Comparison of ENCODE assay signal across 8 mouse cellular contexts in genomic region chr1:94469834-94470233, GRCm38 (mm10).
DNase-seq lines count a peak whose midpoint lies in the region; ATAC-seq and TF ChIP-seq lines count a peak whose summit lies in the region.
"Not testable (repeated sequence)": the region's sequence is repeated elsewhere in the genome, so short reads cannot be mapped to it uniquely, and the experiment has no call there.

No protein-coding gene starts in this region.

- not testable (repeated sequence) for H3K27me3 ChIP-seq in embryonic facial prominence, embryonic 12.5 days; hindbrain, embryonic 15.5 days; liver, embryonic 14.5 days (ENCODE audit: control insufficient read depth, insufficient read depth, low read length); midbrain, embryonic 15.5 days (replicated peaks); stomach, postnatal 0 days (ENCODE audit: control insufficient read depth, insufficient read depth, low read length)

- H3K4me1 ChIP-seq in embryonic facial prominence, embryonic 12.5 days; hindbrain, embryonic 15.5 days (replicated peaks); liver, embryonic 14.5 days (replicated peaks; ENCODE audit: control insufficient read depth in 2 of 2, insufficient read depth in 2 of 2, low read length in 1 of 2); midbrain, embryonic 15.5 days; stomach, postnatal 0 days (replicated peaks; ENCODE audit: control insufficient read depth, insufficient read depth): not testable (repeated sequence)

- not testable (repeated sequence) for TF ChIP-seq EP300 in liver, embryonic 14.5 days (IDR thresholded peaks at IDR 0.05; ENCODE audit: low read depth); stomach, postnatal 0 days (optimal IDR thresholded peaks at IDR 0.05)

- H3K4me2 ChIP-seq in embryonic facial prominence, embryonic 12.5 days (replicated peaks); hindbrain, embryonic 15.5 days; liver, embryonic 14.5 days (ENCODE audit: low read depth); midbrain, embryonic 15.5 days; stomach, postnatal 0 days (replicated peaks; ENCODE audit: low read depth): not testable (repeated sequence)

- TF ChIP-seq CTCF in liver, embryonic 14.5 days (IDR thresholded peaks at IDR 0.05; ENCODE audit: low read depth); stomach, postnatal 0 days (IDR thresholded peaks at IDR 0.05; ENCODE audit: low read depth): not testable (repeated sequence)

- peak; percentile 96 for DNase-seq in heart, adult 11 months
- DNase-seq in layer of hippocampus, adult 11-12 months (ENCODE audit: low spot score), result peak; percentile 15
- not testable (repeated sequence) for DNase-seq in liver, embryonic 14.5 days (ENCODE audit: low read depth in 3 of 3, low spot score in 3 of 3); stomach, postnatal 0 days (ENCODE audit: low spot score)

- peak; percentile 100 for ATAC-seq in activated CD4-positive, CD25-positive, alpha-beta regulatory T cell, adult 4 months
- ATAC-seq in embryonic facial prominence, embryonic 12.5 days (ENCODE audit: insufficient number of reproducible peaks, insufficient read depth, low FRiP score, low TSS enrichment), result peak; percentile 67; the same call in 1 of the 2 replicates
- peak; percentile 94 for ATAC-seq in hindbrain, embryonic 15.5 days (ENCODE audit: low FRiP score, low read depth)
- peak; percentile 100 for ATAC-seq in liver, embryonic 14.5 days (ENCODE audit: insufficient read depth)
- ATAC-seq in midbrain, embryonic 15.5 days (replicated peaks), result peak; percentile 97
- peak; percentile 97 for ATAC-seq in stomach, postnatal 0 days (ENCODE audit: low FRiP score, low TSS enrichment)

- whole genome bisulfite sequencing in embryonic facial prominence, embryonic 12.5 days, result 95% methylated on average over 18 of the region's 18 CpGs
- WGBS in hindbrain, embryonic 15.5 days, result 95% methylated on average over 18 of the region's 18 CpGs
- WGBS in liver, embryonic 14.5 days (ENCODE audit: insufficient replicate concordance), result 85% methylated on average over 18 of the region's 18 CpGs
- WGBS in midbrain, embryonic 15.5 days, result 96% methylated on average over 18 of the region's 18 CpGs
- 97% methylated on average over 18 of the region's 18 CpGs for WGBS in stomach, postnatal 0 days

- H3K9ac ChIP-seq in embryonic facial prominence, embryonic 12.5 days; hindbrain, embryonic 15.5 days; liver, embryonic 14.5 days (replicated peaks); midbrain, embryonic 15.5 days; stomach, postnatal 0 days (ENCODE audit: low read length): not testable (repeated sequence)

- H3K4me3 ChIP-seq in embryonic facial prominence, embryonic 12.5 days; hindbrain, embryonic 15.5 days; liver, embryonic 14.5 days (ENCODE audit: insufficient read depth in 1 of 2, low read depth in 2 of 2, low read length in 2 of 2); midbrain, embryonic 15.5 days; stomach, postnatal 0 days (ENCODE audit: low read depth, low read length): not testable (repeated sequence)

- H3K27ac ChIP-seq in embryonic facial prominence, embryonic 12.5 days; hindbrain, embryonic 15.5 days (replicated peaks); liver, embryonic 14.5 days; midbrain, embryonic 15.5 days; stomach, postnatal 0 days (replicated peaks): not testable (repeated sequence)

- not testable (repeated sequence) for H3K36me3 ChIP-seq in embryonic facial prominence, embryonic 12.5 days; hindbrain, embryonic 15.5 days; liver, embryonic 14.5 days (replicated peaks; ENCODE audit: control insufficient read depth, insufficient read depth, low read depth); midbrain, embryonic 15.5 days (replicated peaks); stomach, postnatal 0 days (ENCODE audit: control insufficient read depth, insufficient read depth, low read length)

- not testable (repeated sequence) for H3K9me3 ChIP-seq in embryonic facial prominence, embryonic 12.5 days; hindbrain, embryonic 15.5 days; liver, embryonic 14.5 days (ENCODE audit: control insufficient read depth, low read length); midbrain, embryonic 15.5 days; stomach, postnatal 0 days (ENCODE audit: control insufficient read depth, low read length)
